Mouse (Mus musculus): ENCODE data around the gene Cdc42bpg.

- TF ChIP-seq MYC (IDR thresholded peaks at IDR 0.05; ENCODE audit: low read depth, low read length) (no peak), CTCF (conservative IDR thresholded peaks at IDR 0.05 in 1 of 2, IDR thresholded peaks at IDR 0.05 in 1 of 2; ENCODE audit: low read depth in 2 of 2, low read length in 2 of 2) (no peak), ZC3H11A (IDR thresholded peaks at IDR 0.05; ENCODE audit: low read depth, low read length) (no peak)
Measured at GRCm38 (mm10) chr19:6285632-6286433, 20.4 kb upstream of the Cdc42bpg start.
